Mouse (Mus musculus) liver, postnatal 0 days (tissue): ENCODE measurements around the gene Pcca.

Experiments used
- CTCF ChIP-seq: sonication (generic); IDR thresholded peaks from 2 replicates; pipeline ENCODE4 v1.5.1; 2016; ENCODE audit warnings: antibody characterized with exemption, low read depth
- EP300 ChIP-seq: IDR thresholded peaks from 2 replicates; pipeline ENCODE4 v1.6.1; 2016; ENCODE audit warnings: antibody characterized with exemption, low read depth, mild to moderate bottlenecking

GRCm38 (mm10) chr14:122700333-122700732 lies 166.2 kb downstream of the Pcca start:
- TF ChIP-seq CTCF (no peak), EP300 (no peak)
